Mouse (Mus musculus) CH12.LX (cell line): ENCODE results near the gene Gm45785. TPM values are rescaled to one million over a fixed set of nuclear protein-coding genes. Genes with fewer than 3 reads are reported as not detected.

Experiments used
- DNase-seq: peaks from one replicate; pipeline ENCODE4 v3.0.0-alpha.2; 2013; ENCODE audit errors: extremely low read depth
- H3K27ac ChIP-seq: 2 replicates; pipeline ENCODE4 v1.5.1; 2012; ENCODE audit warnings: low read depth, mild to moderate bottlenecking, control low read depth, moderate library complexity; ENCODE audit not compliant: insufficient read depth
- H3K27me3 ChIP-seq: replicated peaks from 2 replicates; pipeline ENCODE3; 2012; ENCODE audit warnings: inconsistent platforms
- H3K36me3 ChIP-seq, 2 experiments: replicated peaks in 1 of 2; 2 replicates each; pipeline versions ENCODE3 to v1.6.1; 2012; ENCODE audit warnings: inconsistent platforms in 1 of 2, low read length in 1 of 2, mild to moderate bottlenecking in 1 of 2, mixed read lengths in 1 of 2, moderate library complexity in 1 of 2; ENCODE audit not compliant: control insufficient read depth in 1 of 2, insufficient read depth in 1 of 2
- H3K4me1 ChIP-seq, 2 experiments: 2 replicates each; pipeline ENCODE4 v1.6.1; 2012; ENCODE audit warnings: inconsistent platforms in 1 of 2, moderate library complexity in 1 of 2; ENCODE audit not compliant: insufficient read depth in 2 of 2, control insufficient read depth in 1 of 2
- H3K4me2 ChIP-seq: 2 replicates; pipeline ENCODE4 v1.6.1; 2012; ENCODE audit warnings: low read depth, mild to moderate bottlenecking, control low read depth; ENCODE audit not compliant: poor library complexity, insufficient read depth, severe bottlenecking
- H3K4me3 ChIP-seq, 3 experiments: fragments of 150-350 bp in 1 of 3; sonication (generic) in 1 of 3; replicated peaks in 1 of 3; 2 replicates each; pipeline versions ENCODE3 to v1.5.1; 2011 to 2012; ENCODE audit warnings: low read depth in 2 of 3, low read length in 2 of 3, mild to moderate bottlenecking in 2 of 3, moderate library complexity in 2 of 3, control low read depth in 1 of 3, improper control_type of control experiment in 1 of 3, inconsistent platforms in 1 of 3, mixed read lengths in 1 of 3; ENCODE audit not compliant: poor library complexity in 1 of 3
- H3K79me2 ChIP-seq: replicated peaks from 2 replicates; pipeline ENCODE4 v1.6.1; 2012; ENCODE audit warnings: mild to moderate bottlenecking, moderate library complexity; ENCODE audit not compliant: control insufficient read depth, poor library complexity, insufficient read depth, severe bottlenecking; ENCODE audit errors: extremely low read depth
- H3K9ac ChIP-seq: 2 replicates; pipeline ENCODE4 v1.6.1; 2012; ENCODE audit warnings: low read depth, mild to moderate bottlenecking, control low read depth, moderate library complexity; ENCODE audit not compliant: insufficient read depth
- H3K9me3 ChIP-seq: replicated peaks from 2 replicates; pipeline ENCODE3; 2012; ENCODE audit warnings: low read length, inconsistent platforms, mixed read lengths
- BHLHE40 ChIP-seq: IDR thresholded peaks from 2 replicates; pipeline ENCODE4 v1.6.1; 2011; ENCODE audit warnings: mild to moderate bottlenecking, low read depth, low read length, improper control_type of control experiment
- CHD1 ChIP-seq: IDR thresholded peaks from 2 replicates; pipeline ENCODE4 v1.6.1; 2012; ENCODE audit warnings: low read depth, low read length, improper control_type of control experiment, inconsistent platforms
- CHD2 ChIP-seq: IDR thresholded peaks from 2 replicates; pipeline ENCODE4 v1.6.1; 2011; ENCODE audit warnings: low read length, improper control_type of control experiment
- CTCF ChIP-seq, 2 experiments: IDR thresholded peaks in 1 of 2; conservative IDR thresholded peaks in 1 of 2; 2 replicates each; pipeline ENCODE4 v1.5.1; 2011 to 2012; ENCODE audit warnings: low read depth in 2 of 2, low read length in 2 of 2, improper control_type of control experiment in 1 of 2, inconsistent platforms in 1 of 2, mild to moderate bottlenecking in 1 of 2, moderate library complexity in 1 of 2
- ELF1 ChIP-seq: IDR thresholded peaks from 2 replicates; pipeline ENCODE4 v1.6.1; 2014; ENCODE audit warnings: low read depth, mild to moderate bottlenecking, inconsistent platforms, low read length, improper control_type of control experiment
- EP300 ChIP-seq: IDR thresholded peaks from 2 replicates; pipeline ENCODE4 v1.6.1; 2011; ENCODE audit warnings: low read length, improper control_type of control experiment
- KAT2A ChIP-seq: IDR thresholded peaks from 2 replicates; pipeline ENCODE4 v1.6.1; 2012; ENCODE audit warnings: low read length, improper control_type of control experiment, inconsistent platforms; ENCODE audit not compliant: insufficient replicate concordance
- MAFK ChIP-seq: IDR thresholded peaks from 2 replicates; pipeline ENCODE4 v1.6.1; 2011; ENCODE audit warnings: low read length, improper control_type of control experiment; ENCODE audit not compliant: insufficient replicate concordance
- MAZ ChIP-seq: IDR thresholded peaks from 2 replicates; pipeline ENCODE4 v1.6.1; 2012; ENCODE audit warnings: low read depth, mild to moderate bottlenecking, inconsistent platforms, low read length, improper control_type of control experiment, moderate library complexity
- MEF2A ChIP-seq: IDR thresholded peaks from 2 replicates; pipeline ENCODE4 v1.6.1; 2014; ENCODE audit warnings: low read depth, mild to moderate bottlenecking, inconsistent platforms, low read length, improper control_type of control experiment, borderline replicate concordance
- MYC ChIP-seq: IDR thresholded peaks from 2 replicates; pipeline ENCODE4 v1.6.1; 2011; ENCODE audit warnings: low read depth, mild to moderate bottlenecking, improper control_type of control experiment, low read length
- POLR2AphosphoS2 ChIP-seq: IDR thresholded peaks from 2 replicates; pipeline ENCODE4 v1.6.1; 2011; ENCODE audit warnings: low read depth, low read length, improper control_type of control experiment
- RCOR1 ChIP-seq: conservative IDR thresholded peaks from 2 replicates; pipeline ENCODE4 v1.6.1; 2012; ENCODE audit warnings: low read depth, mild to moderate bottlenecking, inconsistent platforms, low read length, improper control_type of control experiment
- TBP ChIP-seq: conservative IDR thresholded peaks from 2 replicates; pipeline ENCODE4 v1.6.1; 2011; ENCODE audit warnings: low read depth, low read length, improper control_type of control experiment
- UBTF ChIP-seq: IDR thresholded peaks from 2 replicates; pipeline ENCODE4 v1.6.1; 2012; ENCODE audit warnings: low read depth, mild to moderate bottlenecking, inconsistent platforms, low read length, improper control_type of control experiment, moderate library complexity
- ZKSCAN1 ChIP-seq: IDR thresholded peaks from 2 replicates; pipeline ENCODE4 v1.6.1; 2012; ENCODE audit warnings: low read depth, inconsistent platforms, low read length, improper control_type of control experiment, borderline replicate concordance
- dilution Hi-C: fragments of 300-500 bp; cut with MboI; formaldehyde crosslinking; loops from 2 replicates; pipeline ENCODE4 v1.14.3; 2020; ENCODE audit warnings: low sequenced_read_pairs; ENCODE audit not compliant: extremely low pct_unique_long_range_greater_than_20kb, extremely low pct_ligation_motif_present
- in situ Hi-C: fragments of 300-500 bp; cut with MboI; formaldehyde crosslinking; loops from 3 replicates; pipeline ENCODE4 v1.14.3; 2019; ENCODE audit warnings: low sequenced_read_pairs, low pct_ligation_motif_present, low pct_unique_long_range_greater_than_20kb, mixed read lengths
- polyA plus RNA-seq: library from polyadenylated mRNA; unstranded; fragments of >175 nt; gene quantifications from 2 replicates; pipeline ENCODE4 v1.2.1, GENCODE M21; 2012; ENCODE audit warnings: low read depth; ENCODE audit not compliant: insufficient read length
- total RNA-seq, 2 experiments: library from RNA; depleted of rRNA; stranded (reverse); fragments of 300-350 nt in 1 of 2; fragments of >200 nt in 1 of 2; gene quantifications; 2 replicates each; pipeline ENCODE4 v1.2.3; 2012 to 2014

Gm45785 gene
- total and polyA plus RNA-seq, 3 experiments: not detected

- Histone ChIP-seq H3K4me1 (peaks cover 21 to 44% of the 10 kb centered on the region in 2 experiments), H3K9me3 (no peaks in the 10 kb centered on the region), H3K9ac (no peak overlapping the region), H3K79me2 (no peaks in the 10 kb centered on the region; the same call in 1 of the 2 replicates), H3K4me2 (no peak overlapping the region), H3K27me3 (no peaks in the 10 kb centered on the region), H3K27ac (no peak overlapping the region), H3K36me3 (peaks cover 30 to 76% of the 10 kb centered on the region in 2 experiments), H3K4me3 (no peak overlapping the region)
- no peak for DNase-seq
- in situ Hi-C loops: no loop called here
- TF ChIP-seq UBTF (no peak), ELF1 (no peak), BHLHE40 (no peak), MEF2A (no peak), MAZ (no peak), MYC (no peak), KAT2A (no peak)
- dilution Hi-C loops: no loop called here
Measured at GRCm38 (mm10) chr7:140874224-140874623, 18.1 kb upstream of the Gm45785 start.

GRCm38 (mm10) chr7:140864761-140865160 lies 8.6 kb upstream of the Gm45785 start:
- TF ChIP-seq UBTF (no peak), MAFK (no peak), MAZ (no peak), KAT2A (no peak), CHD1 (no peak), CHD2 (no peak), EP300 (no peak), ELF1 (no peak), TBP (no peak), RCOR1 (no peak), ZKSCAN1 (no peak), POLR2AphosphoS2 (no peak), CTCF (conservative IDR thresholded peaks at IDR 0.05 in 1 of 2, IDR thresholded peaks at IDR 0.05 in 1 of 2; ENCODE audit: low read depth in 2 of 2, low read length in 2 of 2) (no peak)
- Histone ChIP-seq H3K27ac (no peak overlapping the region), H3K79me2 (peaks cover 5% of the 10 kb centered on the region; the same call in 1 of the 2 replicates), H3K4me2 (no peak overlapping the region), H3K9ac (no peak overlapping the region), H3K27me3 (no peaks in the 10 kb centered on the region), H3K9me3 (no peaks in the 10 kb centered on the region), H3K36me3 (peaks cover 71 to 94% of the 10 kb centered on the region in 2 experiments), H3K4me1 (peaks cover 4 to 6% of the 10 kb centered on the region in 2 experiments; a peak in 3 of 4 replicates), H3K4me3 (no peak overlapping the region)
- in situ Hi-C loops: no loop called here
- dilution Hi-C loops: no loop called here
- no peak for DNase-seq
